Mouse (Mus musculus): ENCODE data around the gene Fry. TPM values are rescaled to one million over a fixed set of nuclear protein-coding genes. Genes with fewer than 3 reads are reported as not detected.

Gene Fry
- polyA plus RNA-seq, 1 experiment, result 10.1 TPM

DNA sequence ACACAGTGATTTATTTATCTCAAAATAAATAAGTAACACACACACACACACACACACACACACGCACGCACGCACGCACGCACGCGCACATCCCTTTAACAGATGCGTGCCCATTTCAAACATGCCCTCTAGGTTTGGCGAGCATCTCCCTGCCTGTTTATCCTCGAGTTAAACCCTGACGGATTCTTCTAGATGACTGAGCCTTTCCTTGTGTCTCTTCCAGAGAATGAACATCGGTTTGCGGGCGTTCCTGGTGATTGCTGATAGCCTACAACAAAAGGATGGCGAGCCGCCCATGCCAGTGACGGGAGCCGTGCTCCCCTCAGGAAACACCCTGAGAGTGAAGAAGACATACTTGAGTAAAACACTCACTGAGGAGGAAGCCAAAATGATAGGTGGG is 260.1 kb downstream of the Fry start:
- TF ChIP-seq POLR2A (IDR thresholded peaks at IDR 0.05; ENCODE audit: borderline replicate concordance, low read depth, low read length) (no peak), CTCF (IDR thresholded peaks at IDR 0.05; ENCODE audit: low read depth, low read length) (no peak)
- H3K4me3 ChIP-seq (ENCODE audit: insufficient read depth, low read length), result no peak overlapping the region
- 0 out of 2 replicates have a peak, but pooled peaks cover 3% of the 10 kb centered on the region for H3K4me1 ChIP-seq (ENCODE audit: control insufficient read depth, insufficient read depth, low read length)
- H3K27ac ChIP-seq (ENCODE audit: insufficient read depth, low read depth, low read length), result no peak overlapping the region

DNA sequence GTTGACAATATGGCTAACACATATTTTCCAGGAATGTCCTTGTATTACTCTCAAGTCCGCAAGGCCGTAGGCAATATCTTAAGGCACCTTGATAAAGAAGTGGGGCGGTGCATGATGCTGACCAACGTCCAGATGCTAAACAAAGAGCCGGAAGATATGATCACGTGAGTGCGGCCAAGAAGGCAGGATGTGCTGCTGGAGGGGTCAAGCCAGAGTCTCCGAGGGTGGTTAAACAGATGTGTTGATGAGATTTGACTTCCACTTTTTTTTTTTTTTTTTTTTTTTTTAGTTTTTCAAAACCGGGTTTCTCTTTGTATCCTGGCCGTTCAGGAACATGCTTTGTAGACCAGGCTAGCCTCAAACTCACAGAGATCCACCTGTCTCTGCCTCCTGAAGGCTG is 262.3 kb downstream of the Fry start:
- Histone ChIP-seq H3K4me3 (ENCODE audit: insufficient read depth, low read length) (no peak overlapping the region), H3K27ac (ENCODE audit: insufficient read depth, low read depth, low read length) (no peak overlapping the region), H3K4me1 (ENCODE audit: control insufficient read depth, insufficient read depth, low read length) (no peaks in the 10 kb centered on the region)
- TF ChIP-seq CTCF (IDR thresholded peaks at IDR 0.05; ENCODE audit: low read depth, low read length) (no peak), POLR2A (IDR thresholded peaks at IDR 0.05; ENCODE audit: borderline replicate concordance, low read depth, low read length) (no peak)

DNA sequence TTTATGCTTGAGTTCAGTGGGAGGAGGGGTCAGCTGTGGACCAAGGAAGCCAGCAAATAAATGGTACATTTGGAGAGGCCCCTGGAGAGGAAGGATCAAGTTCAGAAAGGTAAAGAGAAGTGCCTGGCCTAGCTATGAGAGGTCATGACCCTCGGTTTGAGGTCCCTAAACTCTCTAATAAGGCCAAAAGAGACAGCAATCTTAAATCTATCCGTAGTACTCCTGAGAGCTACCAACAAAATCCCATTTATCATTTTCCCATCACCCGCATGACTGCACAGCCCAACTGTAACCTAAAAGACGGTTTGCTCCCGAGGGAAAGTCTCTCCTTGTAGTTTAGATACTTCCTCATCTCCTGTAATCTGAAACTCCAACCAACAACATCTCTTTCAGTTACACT is 264.0 kb downstream of the Fry start:
- H3K4me1 ChIP-seq (ENCODE audit: control insufficient read depth, insufficient read depth, low read length), result no peaks in the 10 kb centered on the region
- TF ChIP-seq CTCF (IDR thresholded peaks at IDR 0.05; ENCODE audit: low read depth, low read length), result no peak
- TF ChIP-seq POLR2A (IDR thresholded peaks at IDR 0.05; ENCODE audit: borderline replicate concordance, low read depth, low read length), result no peak
- no peak overlapping the region for H3K27ac ChIP-seq (ENCODE audit: insufficient read depth, low read depth, low read length)
- no peak overlapping the region for H3K4me3 ChIP-seq (ENCODE audit: insufficient read depth, low read length)

DNA sequence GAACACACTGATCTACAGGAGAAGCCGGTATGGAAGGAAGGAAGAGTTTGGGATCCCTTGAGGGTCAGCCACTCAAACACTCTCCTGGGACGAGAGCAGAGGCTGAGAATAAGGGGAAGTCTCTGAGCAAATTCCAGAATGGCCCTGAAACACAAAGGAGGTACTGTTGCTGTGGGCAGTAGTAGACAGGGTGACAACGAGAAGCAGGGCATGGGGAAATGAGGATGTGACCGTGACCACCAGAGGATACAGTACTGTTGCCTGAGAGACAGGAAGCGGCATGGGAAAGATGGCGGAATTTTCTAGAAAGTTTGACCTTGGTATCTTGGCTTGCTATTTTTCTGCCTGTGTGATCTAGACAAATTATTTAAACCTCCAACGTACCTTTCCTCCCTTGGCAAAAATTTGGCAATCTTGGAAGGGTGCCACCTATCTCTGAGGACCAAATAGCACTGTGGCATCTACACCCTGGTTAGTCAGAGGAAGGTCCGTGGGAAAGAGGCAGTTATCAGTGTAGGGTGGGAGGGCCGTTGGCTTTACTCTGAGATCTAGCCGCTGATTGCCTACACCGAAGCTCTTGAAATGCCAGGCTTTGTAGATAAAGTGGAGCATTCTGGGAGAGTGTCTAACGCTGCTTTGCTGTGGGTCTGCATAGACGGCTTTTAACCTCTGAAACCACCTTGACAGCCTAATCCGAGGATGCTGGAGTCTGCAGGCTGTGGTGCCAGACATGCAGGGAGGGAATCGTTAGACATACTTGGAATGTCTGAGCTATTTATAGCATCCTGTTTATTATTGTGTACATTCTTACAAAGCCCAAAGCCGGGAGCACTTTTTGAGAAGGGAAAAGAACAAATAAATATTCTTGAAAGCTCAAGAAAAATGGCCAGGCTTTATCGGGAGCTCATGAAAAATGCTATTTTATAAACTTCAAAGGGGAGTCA is 266.1 kb downstream of the Fry start:
- TF ChIP-seq POLR2A (IDR thresholded peaks at IDR 0.05; ENCODE audit: borderline replicate concordance, low read depth, low read length), result no peak
- Histone ChIP-seq H3K4me3 (ENCODE audit: insufficient read depth, low read length) (no peak overlapping the region), H3K4me1 (ENCODE audit: control insufficient read depth, insufficient read depth, low read length) (no peaks in the 10 kb centered on the region), H3K27ac (ENCODE audit: insufficient read depth, low read depth, low read length) (no peak overlapping the region)

DNA sequence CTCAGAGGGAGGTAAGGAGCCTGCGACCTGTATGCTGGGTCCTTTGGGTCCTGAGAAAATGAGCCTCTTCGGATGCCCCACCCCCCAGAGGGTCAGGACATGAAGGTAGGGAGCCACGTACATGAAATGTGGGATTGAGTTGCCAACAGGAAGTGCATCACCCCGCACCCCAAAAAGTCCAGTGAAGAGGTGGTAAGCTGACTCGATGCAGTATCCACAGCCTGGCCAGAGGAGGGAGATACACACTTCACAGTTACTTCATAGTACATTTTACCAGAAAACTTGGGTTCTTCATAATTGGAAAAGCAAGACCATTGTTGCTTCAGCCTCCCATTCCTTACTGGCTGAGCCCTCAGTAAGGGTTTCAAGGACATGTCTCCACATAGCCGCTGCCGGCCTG is 266.8 kb downstream of the Fry start:
- no peaks in the 10 kb centered on the region for H3K4me1 ChIP-seq (ENCODE audit: control insufficient read depth, insufficient read depth, low read length)
- no peak for TF ChIP-seq CTCF (IDR thresholded peaks at IDR 0.05; ENCODE audit: low read depth, low read length)
- no peak for TF ChIP-seq POLR2A (IDR thresholded peaks at IDR 0.05; ENCODE audit: borderline replicate concordance, low read depth, low read length)
- H3K4me3 ChIP-seq (ENCODE audit: insufficient read depth, low read length), result no peak overlapping the region
- H3K27ac ChIP-seq (ENCODE audit: insufficient read depth, low read depth, low read length), result no peak overlapping the region

DNA sequence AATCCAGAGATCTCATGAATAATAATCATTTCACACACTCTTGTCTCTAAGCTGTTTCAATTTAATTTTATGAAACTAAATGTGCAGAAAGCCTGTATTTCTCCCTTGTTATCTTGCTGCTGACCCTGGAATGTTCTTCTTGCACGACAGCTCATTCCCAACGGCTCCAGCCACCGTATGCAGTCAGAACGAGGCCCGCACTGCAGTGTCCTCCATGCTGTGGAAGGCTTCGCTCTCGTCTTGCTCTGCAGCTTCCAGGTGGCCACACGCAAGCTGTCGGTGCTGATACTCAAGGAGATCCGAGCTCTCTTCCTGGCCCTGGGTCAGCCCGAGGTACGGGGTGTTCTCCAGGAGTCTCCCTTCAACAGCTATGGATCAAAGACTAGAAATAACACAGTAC is 270.2 kb downstream of the Fry start:
- H3K4me1 ChIP-seq (ENCODE audit: control insufficient read depth, insufficient read depth, low read length), result no peaks in the 10 kb centered on the region
- H3K27ac ChIP-seq (ENCODE audit: insufficient read depth, low read depth, low read length), result no peak overlapping the region
- no peak overlapping the region for H3K4me3 ChIP-seq (ENCODE audit: insufficient read depth, low read length)
- TF ChIP-seq CTCF (IDR thresholded peaks at IDR 0.05; ENCODE audit: low read depth, low read length) (no peak), POLR2A (IDR thresholded peaks at IDR 0.05; ENCODE audit: borderline replicate concordance, low read depth, low read length) (no peak)

DNA sequence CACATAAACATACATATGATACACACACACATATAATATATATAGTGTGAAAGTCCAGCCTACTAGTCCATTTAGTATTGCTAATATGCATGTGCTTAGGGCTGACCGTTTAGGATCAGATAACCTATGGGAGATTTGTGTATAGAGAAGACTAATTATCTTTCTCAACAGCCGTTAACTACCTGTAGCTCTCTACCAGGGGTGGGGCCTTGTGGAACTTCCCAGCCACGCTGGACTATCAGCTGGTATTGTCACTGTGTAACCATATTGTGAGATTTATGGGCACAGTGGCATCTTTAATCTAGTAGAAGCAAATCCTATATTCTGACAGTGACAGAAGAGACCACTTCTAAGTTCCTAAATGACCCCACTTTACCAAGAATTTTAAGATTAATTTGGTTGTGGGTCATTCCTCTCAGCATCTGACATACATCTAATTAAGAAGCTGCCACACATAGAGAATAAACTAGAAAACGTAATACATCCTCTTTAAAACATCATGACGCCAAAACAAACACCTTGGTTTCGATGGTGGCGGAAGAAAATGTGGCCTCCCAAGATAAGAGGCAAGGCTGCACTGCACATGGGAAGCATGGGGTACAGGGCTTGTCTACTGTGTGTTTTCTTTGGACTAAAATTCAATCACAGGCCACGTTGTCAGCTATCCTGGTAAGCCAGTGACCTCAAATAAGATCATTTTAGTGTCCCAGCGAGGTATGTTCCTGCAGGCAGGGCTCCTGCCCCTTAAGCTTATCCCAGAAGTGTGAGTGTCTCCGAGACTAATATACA is 271.3 kb downstream of the Fry start:
- Histone ChIP-seq H3K4me1 (ENCODE audit: control insufficient read depth, insufficient read depth, low read length) (no peaks in the 10 kb centered on the region), H3K4me3 (ENCODE audit: insufficient read depth, low read length) (no peak overlapping the region), H3K27ac (ENCODE audit: insufficient read depth, low read depth, low read length) (no peak overlapping the region)
- TF ChIP-seq POLR2A (IDR thresholded peaks at IDR 0.05; ENCODE audit: borderline replicate concordance, low read depth, low read length) (no peak), CTCF (IDR thresholded peaks at IDR 0.05; ENCODE audit: low read depth, low read length) (no peak)

DNA sequence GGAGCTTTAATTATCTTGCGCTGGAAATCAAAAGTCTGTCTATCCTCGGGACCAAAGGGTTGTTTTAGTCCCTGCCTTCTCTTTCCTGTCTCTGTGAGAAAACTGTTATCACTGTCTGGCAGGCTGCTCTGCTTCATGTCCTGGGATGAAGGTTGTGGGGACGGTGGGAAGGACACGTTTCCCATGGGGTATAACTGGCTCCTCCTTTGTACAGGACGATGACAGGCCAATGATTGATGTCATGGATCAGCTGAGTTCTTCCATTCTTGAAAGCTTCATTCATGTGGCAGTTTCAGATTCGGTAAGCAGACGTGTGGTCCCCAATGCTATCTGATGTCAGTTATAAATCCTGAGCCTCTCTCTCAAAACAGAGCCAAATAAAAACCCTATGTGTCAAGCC is 272.0 kb downstream of the Fry start:
- Histone ChIP-seq H3K27ac (ENCODE audit: insufficient read depth, low read depth, low read length) (no peak overlapping the region), H3K4me3 (ENCODE audit: insufficient read depth, low read length) (no peak overlapping the region), H3K4me1 (ENCODE audit: control insufficient read depth, insufficient read depth, low read length) (no peaks in the 10 kb centered on the region)
- no peak for TF ChIP-seq CTCF (IDR thresholded peaks at IDR 0.05; ENCODE audit: low read depth, low read length)
- TF ChIP-seq POLR2A (IDR thresholded peaks at IDR 0.05; ENCODE audit: borderline replicate concordance, low read depth, low read length), result no peak

DNA sequence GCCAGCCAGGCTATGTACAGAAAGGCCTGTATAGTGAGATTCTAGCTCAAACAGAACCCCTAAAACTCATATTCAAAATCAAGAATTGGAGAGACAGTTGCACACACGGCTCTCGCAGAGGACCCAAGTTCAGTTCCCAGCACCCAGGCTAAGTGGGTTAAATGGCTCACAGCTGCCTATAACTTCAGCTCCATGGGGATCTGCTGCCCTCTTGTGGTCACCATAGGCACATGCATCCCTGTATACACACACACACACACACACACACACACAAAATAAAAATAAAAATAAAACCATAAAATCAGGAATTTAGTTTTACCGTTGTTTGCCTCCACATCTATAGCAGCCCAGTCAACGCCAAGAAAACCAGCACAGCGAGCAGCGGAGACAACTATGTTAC is 276.2 kb downstream of the Fry start:
- Histone ChIP-seq H3K4me3 (ENCODE audit: insufficient read depth, low read length) (no peak overlapping the region), H3K4me1 (ENCODE audit: control insufficient read depth, insufficient read depth, low read length) (no peaks in the 10 kb centered on the region), H3K27ac (ENCODE audit: insufficient read depth, low read depth, low read length) (no peak overlapping the region)
- TF ChIP-seq POLR2A (IDR thresholded peaks at IDR 0.05; ENCODE audit: borderline replicate concordance, low read depth, low read length) (no peak), CTCF (IDR thresholded peaks at IDR 0.05; ENCODE audit: low read depth, low read length) (no peak)

All from bone marrow macrophage, adult 2 months (primary cell).